Mouse (Mus musculus) erythroblast, embryonic 14.5 days (primary cell): ENCODE measurements around the gene Mab21l3.

Experiments used
- GATA1 ChIP-seq: IDR thresholded peaks from 2 replicates; pipeline ENCODE4 v1.6.1; 2012; ENCODE audit warnings: low read length, inconsistent platforms, mixed read lengths
- TAL1 ChIP-seq: IDR thresholded peaks from 3 replicates; pipeline ENCODE4 v1.6.1; 2012; ENCODE audit warnings: low read length, inconsistent platforms, mixed read lengths

GRCm38 (mm10) chr3:101848816-101849215, at the start of gene Mab21l3:
- TF ChIP-seq GATA1 (no peak), TAL1 (no peak)
